Mouse (Mus musculus): ENCODE measurements at regions not wholly inside any gene's neighbourhood (a gene's known extent, or its start where the extent isn't known, plus 50 kb on each side); places are given as distances from the start of the nearest gene placed in this dataset.
A peak's percentile ranks its signal among the peaks of the same experiment; 100 is the strongest.

DNA sequence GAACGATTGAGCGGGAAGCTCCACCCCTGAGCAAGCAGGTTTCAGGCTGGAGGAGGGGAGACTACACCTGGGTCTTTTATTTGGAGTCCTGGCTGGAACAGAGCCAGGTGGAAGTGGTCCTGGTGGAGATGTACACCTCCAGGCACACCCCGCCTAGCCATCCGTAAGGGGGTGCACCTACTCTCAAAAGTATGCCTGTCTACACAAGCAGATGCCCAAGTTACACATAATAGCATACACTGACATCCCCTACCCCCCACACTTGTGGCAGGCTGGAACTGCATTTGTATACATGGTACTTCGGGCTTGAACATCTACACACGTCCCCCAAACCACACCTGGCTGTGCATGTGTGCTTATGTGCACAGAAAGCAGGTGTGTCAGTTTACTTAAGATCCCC, 236.8 kb upstream of the 4930535I16Rik start:
- Histone ChIP-seq H3K27me3 (replicated peaks; ENCODE audit: control insufficient read depth, insufficient read depth, low read length) (no peaks in the 10 kb centered on the region), H3K4me1 (replicated peaks; ENCODE audit: control insufficient read depth, insufficient read depth, low read length) (peaks cover 9% of the 10 kb centered on the region), H3K4me2 (ENCODE audit: low read length) (no peak overlapping the region), H3K9me3 (ENCODE audit: control insufficient read depth, low read length) (no peaks in the 10 kb centered on the region), H3K36me3 (ENCODE audit: control insufficient read depth, insufficient read depth) (no peaks in the 10 kb centered on the region), H3K27ac (ENCODE audit: low read length) (no peak overlapping the region), H3K4me3 (replicated peaks; ENCODE audit: low read length) (no peak overlapping the region), H3K9ac (replicated peaks; ENCODE audit: low read depth, low read length) (no peak overlapping the region)
- WGBS = 82% methylated on average over 6 of the region's 6 CpGs
- no peak for ATAC-seq

DNA sequence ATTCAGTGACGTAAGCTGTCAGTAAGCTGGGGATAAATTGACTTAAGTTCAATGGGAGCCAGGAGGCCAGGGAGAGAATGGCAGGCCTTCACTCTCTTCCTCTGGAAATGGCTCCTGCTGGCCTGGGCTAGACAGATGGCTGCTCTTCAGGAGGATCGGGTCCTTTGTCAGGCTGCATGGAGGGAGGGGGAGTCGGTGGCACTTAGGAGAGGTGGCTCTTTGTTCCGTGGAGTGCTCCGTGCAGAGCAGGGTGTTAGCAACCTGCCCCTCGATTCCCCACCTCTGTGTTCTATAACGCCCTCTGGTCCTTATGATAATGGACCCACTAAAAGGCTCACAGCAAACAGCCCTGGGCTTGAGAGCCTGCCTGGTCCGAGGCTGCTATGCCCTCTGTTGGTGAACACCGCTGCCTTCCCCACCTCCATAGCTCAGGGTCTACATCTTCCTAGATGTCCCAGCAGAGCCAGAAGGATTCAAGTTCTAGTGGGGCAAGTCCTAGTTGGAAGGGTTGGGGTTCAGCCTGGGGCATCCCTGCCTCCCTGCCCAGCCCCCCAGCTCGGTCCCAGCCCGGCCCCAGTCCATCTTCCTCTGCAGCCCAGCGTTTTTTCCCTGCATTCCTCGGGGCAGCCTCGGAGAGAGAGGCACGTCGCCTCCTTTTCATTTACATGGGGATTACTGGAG, 232.1 kb upstream of the 4930535I16Rik start:
- Histone ChIP-seq H3K4me2 (ENCODE audit: low read length) (peak overlapping the region; percentile 4), H3K36me3 (ENCODE audit: control insufficient read depth, insufficient read depth) (no peaks in the 10 kb centered on the region), H3K9me3 (ENCODE audit: control insufficient read depth, low read length) (no peaks in the 10 kb centered on the region), H3K27me3 (replicated peaks; ENCODE audit: control insufficient read depth, insufficient read depth, low read length) (peaks cover 2% of the 10 kb centered on the region), H3K4me3 (replicated peaks; ENCODE audit: low read length) (no peak overlapping the region), H3K9ac (replicated peaks; ENCODE audit: low read depth, low read length) (no peak overlapping the region), H3K27ac (ENCODE audit: low read length) (no peak overlapping the region), H3K4me1 (replicated peaks; ENCODE audit: control insufficient read depth, insufficient read depth, low read length) (peaks cover 16% of the 10 kb centered on the region)
- WGBS = 4% methylated on average over 16 of the region's 16 CpGs
- peak; percentile 62; the same call in 1 of the 2 replicates for ATAC-seq

DNA sequence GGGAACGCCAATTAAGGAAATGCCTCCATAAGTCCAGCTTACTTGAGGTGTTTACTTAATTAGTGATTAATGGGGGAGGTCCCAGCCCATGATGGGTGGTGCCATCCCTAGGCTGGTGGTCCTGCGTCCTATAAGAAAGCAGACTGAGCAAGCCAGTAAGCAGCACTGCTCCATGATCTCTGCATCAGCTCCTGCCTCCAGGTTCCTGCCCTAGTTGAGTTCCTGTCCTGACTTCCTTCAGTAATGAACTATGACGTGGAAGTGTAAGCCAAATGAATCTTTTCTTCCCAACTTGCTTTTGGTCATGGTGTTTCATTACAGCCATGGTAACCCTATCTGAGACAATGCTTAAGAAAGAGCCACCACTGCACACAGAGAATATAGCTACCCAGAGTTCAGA, 231.2 kb upstream of the 4930535I16Rik start:
- Histone ChIP-seq H3K9ac (replicated peaks; ENCODE audit: low read depth, low read length) (no peak overlapping the region), H3K4me3 (replicated peaks; ENCODE audit: low read length) (no peak overlapping the region), H3K27me3 (replicated peaks; ENCODE audit: control insufficient read depth, insufficient read depth, low read length) (peaks cover 2% of the 10 kb centered on the region), H3K27ac (ENCODE audit: low read length) (no peak overlapping the region), H3K9me3 (ENCODE audit: control insufficient read depth, low read length) (no peaks in the 10 kb centered on the region), H3K36me3 (ENCODE audit: control insufficient read depth, insufficient read depth) (no peaks in the 10 kb centered on the region), H3K4me2 (ENCODE audit: low read length) (no peak overlapping the region), H3K4me1 (replicated peaks; ENCODE audit: control insufficient read depth, insufficient read depth, low read length) (peaks cover 16% of the 10 kb centered on the region)
- no peak for ATAC-seq
- WGBS = 76% methylated on average over 3 of the region's 3 CpGs

DNA sequence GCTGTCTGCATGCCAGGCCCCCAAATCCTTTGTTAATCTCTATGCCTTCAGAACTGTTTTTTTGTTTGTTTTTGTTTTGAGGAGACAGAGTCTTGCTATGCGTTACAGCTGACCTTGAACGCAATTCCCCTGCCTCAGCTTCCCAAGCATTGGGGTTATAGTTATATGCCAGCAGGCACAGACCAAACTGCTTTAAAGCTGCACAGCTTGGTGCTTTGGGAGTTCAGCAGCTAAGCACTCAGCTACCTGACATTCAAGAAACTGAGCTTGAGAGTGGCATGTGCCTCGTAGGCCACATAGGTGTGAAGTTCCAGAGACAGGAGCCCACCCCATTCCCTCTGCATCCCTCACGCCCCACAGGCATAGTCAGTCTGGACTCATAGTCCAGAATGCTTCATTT, 229.5 kb upstream of the 4930535I16Rik start:
- H3K36me3 ChIP-seq (ENCODE audit: control insufficient read depth, insufficient read depth) = no peaks in the 10 kb centered on the region
- H3K27ac ChIP-seq (ENCODE audit: low read length) = no peak overlapping the region
- no peak overlapping the region for H3K4me2 ChIP-seq (ENCODE audit: low read length)
- WGBS = 71% methylated on average over 4 of the region's 4 CpGs
- no peak overlapping the region for H3K4me3 ChIP-seq (replicated peaks; ENCODE audit: low read length)
- no peak for ATAC-seq
- H3K9ac ChIP-seq (replicated peaks; ENCODE audit: low read depth, low read length) = no peak overlapping the region
- peaks cover 23% of the 10 kb centered on the region for H3K4me1 ChIP-seq (replicated peaks; ENCODE audit: control insufficient read depth, insufficient read depth, low read length)
- no peaks in the 10 kb centered on the region for H3K9me3 ChIP-seq (ENCODE audit: control insufficient read depth, low read length)
- peaks cover 2% of the 10 kb centered on the region for H3K27me3 ChIP-seq (replicated peaks; ENCODE audit: control insufficient read depth, insufficient read depth, low read length)

DNA sequence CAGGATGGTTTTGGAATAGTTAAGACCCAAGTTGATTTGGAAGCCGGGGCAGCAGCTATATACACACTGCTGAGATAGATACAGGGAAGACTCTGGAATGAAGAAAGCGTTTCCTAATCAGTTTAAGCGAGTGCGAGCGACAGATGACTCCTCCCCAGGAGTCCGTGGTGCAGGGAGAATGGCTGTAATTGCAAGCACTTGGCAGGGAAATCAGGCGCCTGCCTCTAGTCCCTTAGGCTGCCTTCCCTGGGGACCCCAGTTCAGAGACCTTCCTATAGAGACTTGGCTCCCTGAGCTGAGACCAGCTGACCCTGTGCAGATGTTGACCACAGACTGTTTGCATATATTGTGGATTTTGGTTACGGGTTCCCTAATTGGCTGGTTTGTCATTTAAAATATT, 228.3 kb upstream of the 4930535I16Rik start:
- Histone ChIP-seq H3K27ac (ENCODE audit: low read length) (no peak overlapping the region), H3K9ac (replicated peaks; ENCODE audit: low read depth, low read length) (no peak overlapping the region), H3K36me3 (ENCODE audit: control insufficient read depth, insufficient read depth) (no peaks in the 10 kb centered on the region), H3K4me3 (replicated peaks; ENCODE audit: low read length) (no peak overlapping the region), H3K4me1 (replicated peaks; ENCODE audit: control insufficient read depth, insufficient read depth, low read length) (peaks cover 23% of the 10 kb centered on the region), H3K27me3 (replicated peaks; ENCODE audit: control insufficient read depth, insufficient read depth, low read length) (peaks cover 2% of the 10 kb centered on the region), H3K4me2 (ENCODE audit: low read length) (no peak overlapping the region), H3K9me3 (ENCODE audit: control insufficient read depth, low read length) (no peaks in the 10 kb centered on the region)
- peak; percentile 29; the same call in 1 of the 2 replicates for ATAC-seq
- WGBS = 29% methylated on average over 8 of the region's 8 CpGs

DNA sequence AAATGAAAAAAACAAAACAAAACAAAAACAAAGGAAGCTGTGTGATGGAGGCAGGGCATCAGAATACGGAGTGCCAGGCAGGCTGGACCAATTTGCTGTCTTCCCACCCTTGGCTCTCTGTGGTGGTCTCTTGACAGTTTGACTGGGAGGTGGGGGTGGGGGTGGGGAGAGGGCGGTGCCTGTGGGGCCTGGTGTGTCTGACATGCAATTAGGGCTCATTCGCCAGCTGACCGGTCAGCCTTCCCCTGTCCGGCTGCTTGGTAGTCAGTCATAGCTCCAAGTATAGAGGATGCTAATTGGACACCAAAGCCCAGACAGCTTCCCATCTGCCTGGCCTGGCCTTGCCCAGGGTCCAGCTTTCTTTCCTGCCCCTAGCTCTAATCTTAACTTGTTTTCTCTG, 225.8 kb upstream of the 4930535I16Rik start:
- 18% methylated on average over 5 of the region's 5 CpGs for WGBS
- no peak for ATAC-seq

DNA sequence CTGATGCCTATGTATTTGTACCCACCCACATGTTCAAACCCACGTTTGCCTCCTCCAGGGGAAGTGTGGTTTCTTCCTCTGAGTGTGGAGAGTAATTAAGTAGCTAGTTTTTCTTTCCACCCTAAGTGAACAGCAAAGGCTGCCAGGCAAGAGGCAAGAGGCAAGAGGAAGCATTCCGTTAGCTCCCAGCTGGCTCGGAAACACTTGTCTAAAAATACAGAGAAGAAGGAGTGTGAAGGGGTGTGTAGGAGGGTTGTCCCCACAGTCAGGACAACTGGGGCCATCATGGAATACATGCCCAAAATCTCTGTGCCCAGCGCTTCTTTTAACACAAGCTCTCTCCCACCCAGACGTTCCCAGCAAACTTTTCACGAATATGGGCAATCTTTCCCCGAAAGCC, 225.4 kb upstream of the 4930535I16Rik start:
- peaks cover 2% of the 10 kb centered on the region for H3K27me3 ChIP-seq (replicated peaks; ENCODE audit: control insufficient read depth, insufficient read depth, low read length)
- no peak for ATAC-seq
- H3K4me3 ChIP-seq (replicated peaks; ENCODE audit: low read length) = no peak overlapping the region
- peaks cover 13% of the 10 kb centered on the region for H3K4me1 ChIP-seq (replicated peaks; ENCODE audit: control insufficient read depth, insufficient read depth, low read length)
- H3K4me2 ChIP-seq (ENCODE audit: low read length) = no peak overlapping the region
- 25% methylated on average over 7 of the region's 7 CpGs for WGBS
- H3K27ac ChIP-seq (ENCODE audit: low read length) = no peak overlapping the region
- no peaks in the 10 kb centered on the region for H3K9me3 ChIP-seq (ENCODE audit: control insufficient read depth, low read length)
- no peak overlapping the region for H3K9ac ChIP-seq (replicated peaks; ENCODE audit: low read depth, low read length)
- no peaks in the 10 kb centered on the region for H3K36me3 ChIP-seq (ENCODE audit: control insufficient read depth, insufficient read depth)

More for the DNA sequence above, 225.8 kb upstream of the 4930535I16Rik start:
- Histone ChIP-seq H3K36me3 (ENCODE audit: control insufficient read depth, insufficient read depth) (no peaks in the 10 kb centered on the region), H3K27me3 (replicated peaks; ENCODE audit: control insufficient read depth, insufficient read depth, low read length) (peaks cover 2% of the 10 kb centered on the region), H3K4me2 (ENCODE audit: low read length) (no peak overlapping the region), H3K4me1 (replicated peaks; ENCODE audit: control insufficient read depth, insufficient read depth, low read length) (peaks cover 13% of the 10 kb centered on the region), H3K27ac (ENCODE audit: low read length) (no peak overlapping the region), H3K9ac (replicated peaks; ENCODE audit: low read depth, low read length) (no peak overlapping the region), H3K4me3 (replicated peaks; ENCODE audit: low read length) (no peak overlapping the region), H3K9me3 (ENCODE audit: control insufficient read depth, low read length) (no peaks in the 10 kb centered on the region)

DNA sequence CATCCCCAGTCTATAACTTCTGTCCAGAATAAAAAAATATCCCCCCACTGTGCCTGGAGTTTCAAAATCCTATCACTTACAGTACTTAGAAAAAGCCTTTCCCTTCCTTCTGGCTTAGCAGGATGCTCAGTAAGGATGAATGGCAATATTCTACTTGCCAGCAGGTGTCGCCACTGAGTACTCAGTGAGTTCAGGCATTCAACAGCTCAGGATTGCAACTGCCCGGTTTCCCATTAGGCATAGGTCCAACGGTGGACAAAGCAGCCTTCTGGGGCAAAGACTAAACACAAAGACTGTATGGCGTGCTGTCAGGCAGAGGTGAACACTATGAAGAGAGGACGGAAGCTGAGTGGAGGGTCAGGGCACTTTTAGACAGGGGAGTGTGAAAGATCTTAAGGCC, 224.3 kb upstream of the 4930535I16Rik start:
- peaks cover 13% of the 10 kb centered on the region for H3K4me1 ChIP-seq (replicated peaks; ENCODE audit: control insufficient read depth, insufficient read depth, low read length)
- no peak overlapping the region for H3K9ac ChIP-seq (replicated peaks; ENCODE audit: low read depth, low read length)
- peak; percentile 65 for ATAC-seq
- no peak overlapping the region for H3K4me3 ChIP-seq (replicated peaks; ENCODE audit: low read length)
- no peak overlapping the region for H3K27ac ChIP-seq (ENCODE audit: low read length)
- no peaks in the 10 kb centered on the region for H3K9me3 ChIP-seq (ENCODE audit: control insufficient read depth, low read length)
- H3K36me3 ChIP-seq (ENCODE audit: control insufficient read depth, insufficient read depth) = no peaks in the 10 kb centered on the region
- H3K27me3 ChIP-seq (replicated peaks; ENCODE audit: control insufficient read depth, insufficient read depth, low read length) = peaks cover 2% of the 10 kb centered on the region
- under 1% methylated on average over 5 of the region's 5 CpGs for WGBS
- no peak overlapping the region for H3K4me2 ChIP-seq (ENCODE audit: low read length)

DNA sequence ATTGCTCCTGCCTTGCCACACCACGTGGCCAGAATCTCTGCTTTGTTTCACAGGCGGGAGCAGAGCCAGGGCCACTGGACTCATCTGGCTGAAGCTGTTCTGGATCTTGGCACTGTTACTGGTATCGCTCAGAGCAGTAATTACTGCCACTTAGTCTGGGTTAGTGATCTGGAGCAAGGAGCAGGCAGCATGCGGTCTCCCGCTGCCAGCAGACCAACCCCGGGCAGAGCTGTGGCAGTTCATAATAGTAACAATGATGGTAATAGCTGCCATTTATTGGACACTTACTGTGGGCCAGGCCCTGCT, 217.3 kb upstream of the 4930535I16Rik start:
- 22% methylated on average over 6 of the region's 6 CpGs for WGBS
- no peaks in the 10 kb centered on the region for H3K27me3 ChIP-seq (replicated peaks; ENCODE audit: control insufficient read depth, insufficient read depth, low read length)
- no peak overlapping the region for H3K9ac ChIP-seq (replicated peaks; ENCODE audit: low read depth, low read length)
- H3K4me3 ChIP-seq (replicated peaks; ENCODE audit: low read length) = no peak overlapping the region
- H3K4me1 ChIP-seq (replicated peaks; ENCODE audit: control insufficient read depth, insufficient read depth, low read length) = peaks cover 8% of the 10 kb centered on the region
- H3K9me3 ChIP-seq (ENCODE audit: control insufficient read depth, low read length) = no peaks in the 10 kb centered on the region
- no peak overlapping the region for H3K4me2 ChIP-seq (ENCODE audit: low read length)
- no peaks in the 10 kb centered on the region for H3K36me3 ChIP-seq (ENCODE audit: control insufficient read depth, insufficient read depth)
- no peak overlapping the region for H3K27ac ChIP-seq (ENCODE audit: low read length)
- peak; percentile 92 for ATAC-seq

All from forebrain, embryonic 16.5 days (tissue).